Mouse (Mus musculus): ENCODE data around the gene Antxr1. TPM values are rescaled to one million over a fixed set of nuclear protein-coding genes. Genes with fewer than 3 reads are reported as not detected.

Antxr1 gene
- polyA plus RNA-seq, 1 experiment from 2014 or later, result 2.8 TPM

GRCm38 (mm10) chr6:87138479-87138878, 197.1 kb downstream of the Antxr1 start:
- no peak for DNase-seq (ENCODE audit: low spot score)
- Histone ChIP-seq H3K36me3 (peaks cover 15% of the 10 kb centered on the region), H3K27me3 (ENCODE audit: insufficient read depth, poor library complexity, severe bottlenecking) (no peaks in the 10 kb centered on the region), H3K4me1 (replicated peaks) (no peaks in the 10 kb centered on the region), H3K27ac (no peak overlapping the region), H3K9me3 (no peaks in the 10 kb centered on the region), H3K4me3 (no peak overlapping the region)
- 91% methylated on average over 5 of the region's 5 CpGs for whole genome bisulfite sequencing

GRCm38 (mm10) chr6:87133966-87134546, 201.6 kb downstream of the Antxr1 start:
- DNase-seq (ENCODE audit: low spot score), result no peak
- WGBS, result 77% methylated on average over 12 of the region's 12 CpGs
- Histone ChIP-seq H3K9me3 (no peaks in the 10 kb centered on the region), H3K4me1 (replicated peaks) (0 out of 2 replicates have a peak, but pooled peaks cover 5% of the 10 kb centered on the region), H3K4me3 (no peak overlapping the region), H3K27ac (no peak overlapping the region), H3K27me3 (ENCODE audit: insufficient read depth, poor library complexity, severe bottlenecking) (no peaks in the 10 kb centered on the region), H3K36me3 (peaks cover 15% of the 10 kb centered on the region)

GRCm38 (mm10) chr6:87133520-87133919, 202.1 kb downstream of the Antxr1 start:
- Histone ChIP-seq H3K4me3 (no peak overlapping the region), H3K36me3 (peaks cover 15% of the 10 kb centered on the region), H3K27me3 (ENCODE audit: insufficient read depth, poor library complexity, severe bottlenecking) (no peaks in the 10 kb centered on the region), H3K4me1 (replicated peaks) (0 out of 2 replicates have a peak, but pooled peaks cover 5% of the 10 kb centered on the region), H3K9me3 (no peaks in the 10 kb centered on the region), H3K27ac (no peak overlapping the region)
- DNase-seq (ENCODE audit: low spot score), result no peak
- WGBS, result 95% methylated on average over 3 of the region's 3 CpGs

GRCm38 (mm10) chr6:87131078-87131477, 204.5 kb downstream of the Antxr1 start:
- 66% methylated on average over 1 of the region's 1 CpGs for WGBS
- Histone ChIP-seq H3K9me3 (no peaks in the 10 kb centered on the region), H3K27ac (no peak overlapping the region), H3K4me1 (replicated peaks) (peaks cover 13% of the 10 kb centered on the region; the same call in 1 of the 2 replicates), H3K4me3 (no peak overlapping the region), H3K36me3 (peaks cover 7% of the 10 kb centered on the region), H3K27me3 (ENCODE audit: insufficient read depth, poor library complexity, severe bottlenecking) (no peaks in the 10 kb centered on the region)
- DNase-seq (ENCODE audit: low spot score), result no peak

- no peak for DNase-seq (ENCODE audit: low spot score)
- Histone ChIP-seq H3K9me3 (no peaks in the 10 kb centered on the region), H3K4me1 (replicated peaks) (peaks cover 13% of the 10 kb centered on the region; the same call in 1 of the 2 replicates), H3K36me3 (peaks cover 3% of the 10 kb centered on the region), H3K27ac (no peak overlapping the region), H3K27me3 (ENCODE audit: insufficient read depth, poor library complexity, severe bottlenecking) (no peaks in the 10 kb centered on the region), H3K4me3 (no peak overlapping the region)
- WGBS, result 95% methylated on average over 7 of the region's 7 CpGs
These were observed 205.0 kb downstream of the Antxr1 start for GRCm38 (mm10) chr6:87130628-87131027.

- no peak overlapping the region for H3K4me3 ChIP-seq
- no peaks in the 10 kb centered on the region for H3K36me3 ChIP-seq
- 91% methylated on average over 8 of the region's 8 CpGs for WGBS
- no peak for DNase-seq (ENCODE audit: low spot score)
- no peaks in the 10 kb centered on the region for H3K9me3 ChIP-seq
- H3K27me3 ChIP-seq (ENCODE audit: insufficient read depth, poor library complexity, severe bottlenecking), result no peaks in the 10 kb centered on the region
- H3K27ac ChIP-seq, result no peak overlapping the region
- peaks cover 13% of the 10 kb centered on the region; the same call in 1 of the 2 replicates for H3K4me1 ChIP-seq (replicated peaks)
These were observed 205.8 kb downstream of the Antxr1 start for GRCm38 (mm10) chr6:87129861-87130260.

- H3K27me3 ChIP-seq (ENCODE audit: insufficient read depth, poor library complexity, severe bottlenecking), result no peaks in the 10 kb centered on the region
- no peaks in the 10 kb centered on the region for H3K36me3 ChIP-seq
- WGBS, result 74% methylated on average over 8 of the region's 8 CpGs
- no peak for DNase-seq (ENCODE audit: low spot score)
- no peak overlapping the region for H3K4me3 ChIP-seq
- no peaks in the 10 kb centered on the region for H3K9me3 ChIP-seq
- peaks cover 8% of the 10 kb centered on the region; the same call in 1 of the 2 replicates for H3K4me1 ChIP-seq (replicated peaks)
- no peak overlapping the region for H3K27ac ChIP-seq
These were observed 208.4 kb downstream of the Antxr1 start for GRCm38 (mm10) chr6:87127049-87127753.

GRCm38 (mm10) chr6:87123973-87124372, 211.6 kb downstream of the Antxr1 start:
- Histone ChIP-seq H3K27ac (no peak overlapping the region), H3K27me3 (ENCODE audit: insufficient read depth, poor library complexity, severe bottlenecking) (no peaks in the 10 kb centered on the region), H3K4me3 (no peak overlapping the region), H3K36me3 (no peaks in the 10 kb centered on the region), H3K9me3 (0 out of 2 replicates have a peak, but pooled peaks cover 3% of the 10 kb centered on the region), H3K4me1 (replicated peaks) (peaks cover 8% of the 10 kb centered on the region; the same call in 1 of the 2 replicates)
- DNase-seq (ENCODE audit: low spot score), result no peak
- whole genome bisulfite sequencing, result 86% methylated on average over 4 of the region's 4 CpGs

GRCm38 (mm10) chr6:87123406-87123805, 212.2 kb downstream of the Antxr1 start:
- DNase-seq (ENCODE audit: low spot score), result no peak
- Histone ChIP-seq H3K36me3 (no peaks in the 10 kb centered on the region), H3K4me1 (replicated peaks) (peaks cover 8% of the 10 kb centered on the region; the same call in 1 of the 2 replicates), H3K4me3 (no peak overlapping the region), H3K27me3 (ENCODE audit: insufficient read depth, poor library complexity, severe bottlenecking) (no peaks in the 10 kb centered on the region), H3K27ac (no peak overlapping the region), H3K9me3 (0 out of 2 replicates have a peak, but pooled peaks cover 3% of the 10 kb centered on the region)
- WGBS, result 90% methylated on average over 6 of the region's 6 CpGs

- H3K36me3 ChIP-seq, result no peaks in the 10 kb centered on the region
- peaks cover under 1% of the 10 kb centered on the region; the same call in 1 of the 2 replicates for H3K4me1 ChIP-seq (replicated peaks)
- H3K27me3 ChIP-seq (ENCODE audit: insufficient read depth, poor library complexity, severe bottlenecking), result no peaks in the 10 kb centered on the region
- H3K4me3 ChIP-seq, result no peak overlapping the region
- 0 out of 2 replicates have a peak, but pooled peaks cover 3% of the 10 kb centered on the region for H3K9me3 ChIP-seq
- no peak for DNase-seq (ENCODE audit: low spot score)
- H3K27ac ChIP-seq, result no peak overlapping the region
- 88% methylated on average over 7 of the region's 7 CpGs for WGBS
These were observed 213.7 kb downstream of the Antxr1 start for GRCm38 (mm10) chr6:87121961-87122360.

- Histone ChIP-seq H3K9me3 (0 out of 2 replicates have a peak, but pooled peaks cover 3% of the 10 kb centered on the region), H3K27ac (no peak overlapping the region), H3K27me3 (ENCODE audit: insufficient read depth, poor library complexity, severe bottlenecking) (no peaks in the 10 kb centered on the region), H3K4me3 (no peak overlapping the region), H3K4me1 (replicated peaks) (0 out of 2 replicates have a peak, but pooled peaks cover 3% of the 10 kb centered on the region), H3K36me3 (no peaks in the 10 kb centered on the region)
- no peak for DNase-seq (ENCODE audit: low spot score)
- 88% methylated on average over 6 of the region's 6 CpGs for WGBS
These were observed 215.0 kb downstream of the Antxr1 start for GRCm38 (mm10) chr6:87120661-87121060.

- Histone ChIP-seq H3K9me3 (0 out of 2 replicates have a peak, but pooled peaks cover 3% of the 10 kb centered on the region), H3K4me1 (replicated peaks) (0 out of 2 replicates have a peak, but pooled peaks cover 3% of the 10 kb centered on the region), H3K27me3 (ENCODE audit: insufficient read depth, poor library complexity, severe bottlenecking) (no peaks in the 10 kb centered on the region), H3K4me3 (no peak overlapping the region), H3K36me3 (no peaks in the 10 kb centered on the region), H3K27ac (no peak overlapping the region)
- 72% methylated on average over 4 of the region's 4 CpGs for WGBS
- DNase-seq (ENCODE audit: low spot score), result no peak
These were observed 215.6 kb downstream of the Antxr1 start for GRCm38 (mm10) chr6:87119975-87120374.

Data from hindbrain, embryonic 10.5 days (tissue).